Comparison of ENCODE assay signal across 1 mouse cellular context in the genomic region with DNA sequence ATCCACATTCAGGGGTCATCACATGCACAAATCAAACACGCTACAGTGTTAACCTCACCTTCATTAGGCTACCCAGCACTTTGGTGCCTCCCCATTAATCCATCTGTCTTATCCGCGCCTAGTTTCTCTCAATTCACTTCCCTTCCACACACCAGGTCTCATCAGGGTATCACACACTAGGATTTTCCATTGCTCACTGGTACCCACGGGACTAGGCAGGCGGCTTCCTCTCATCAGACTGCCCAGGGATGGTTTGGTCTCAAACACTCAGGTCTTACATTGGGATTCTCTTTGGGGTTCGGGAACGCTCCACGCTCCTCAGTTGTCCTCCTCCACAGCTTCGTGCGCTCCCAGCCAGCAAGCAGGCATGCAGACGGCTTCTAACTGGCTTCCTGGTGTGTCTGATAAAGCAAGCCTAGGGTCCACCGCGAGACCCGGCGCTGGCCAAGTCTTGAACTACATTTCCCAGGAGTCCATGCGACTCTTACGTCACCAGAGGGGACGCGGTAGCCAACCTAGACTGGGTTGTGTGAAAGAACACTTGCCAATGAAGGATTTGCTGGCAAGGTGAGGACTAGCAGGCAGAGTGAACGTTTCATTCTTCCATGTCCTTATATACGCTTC.
TF ChIP-seq lines count a peak whose summit lies in the region.

A gene (minus strand): TSS at position 451 of the 624 bp plus-strand sequence.

TF ChIP-seq in MEL, 35 proteins besides CTCF, POLR2A, EP300 and RAD21 (continued from another document):
- 0 out of 2 replicates have a peak, but pooled peaks have one; percentile 18 for TF ChIP-seq RCOR1 (IDR thresholded peaks at IDR 0.05; ENCODE audit: low read depth, low read length)
- TF ChIP-seq USF1 (IDR thresholded peaks at IDR 0.05; ENCODE audit: low read depth, low read length), result no peak
- no peak for TF ChIP-seq GABPA (IDR thresholded peaks at IDR 0.05; ENCODE audit: low read depth, low read length)
- TF ChIP-seq SMC3 (IDR thresholded peaks at IDR 0.05; ENCODE audit: low read depth, low read length), result peak; percentile 15; the same call in 1 of the 2 replicates
- peak; percentile 65 for TF ChIP-seq MXI1 (IDR thresholded peaks at IDR 0.05; ENCODE audit: low read depth, low read length)
- peak; percentile 38; the same call in 1 of the 2 replicates for TF ChIP-seq MEF2A (IDR thresholded peaks at IDR 0.05; ENCODE audit: extremely low read depth, insufficient replicate concordance, low read depth, low read length, poor library complexity, severe bottlenecking)
- TF ChIP-seq KAT2A (conservative IDR thresholded peaks at IDR 0.05; ENCODE audit: low read depth, low read length), result peak; percentile 89
- peak; percentile 79; the same call in 1 of the 2 replicates for TF ChIP-seq CHD2 (IDR thresholded peaks at IDR 0.05; ENCODE audit: low read length)
- no peak; the same call in 1 of the 2 replicates for TF ChIP-seq MAX (IDR thresholded peaks at IDR 0.05; ENCODE audit: low read length)
- TF ChIP-seq MAZ (IDR thresholded peaks at IDR 0.05; ENCODE audit: low read depth, low read length), result no peak
- no peak for TF ChIP-seq MAFK (IDR thresholded peaks at IDR 0.05; ENCODE audit: borderline replicate concordance, low read depth, low read length)
TF ChIP-seq in MEL: peak in this region for 18.
